Mouse (Mus musculus) ovary, postnatal 10 days (tissue): Measurements from ENCODE around the gene Rpl38.
A peak's percentile ranks its signal among the peaks of the same experiment; 100 is the strongest.

Source experiments
- DNase-seq: peaks from one replicate; pipeline ENCODE4 v3.0.0; 2022; ENCODE audit warnings: low spot score

Gene Rpl38

DNA sequence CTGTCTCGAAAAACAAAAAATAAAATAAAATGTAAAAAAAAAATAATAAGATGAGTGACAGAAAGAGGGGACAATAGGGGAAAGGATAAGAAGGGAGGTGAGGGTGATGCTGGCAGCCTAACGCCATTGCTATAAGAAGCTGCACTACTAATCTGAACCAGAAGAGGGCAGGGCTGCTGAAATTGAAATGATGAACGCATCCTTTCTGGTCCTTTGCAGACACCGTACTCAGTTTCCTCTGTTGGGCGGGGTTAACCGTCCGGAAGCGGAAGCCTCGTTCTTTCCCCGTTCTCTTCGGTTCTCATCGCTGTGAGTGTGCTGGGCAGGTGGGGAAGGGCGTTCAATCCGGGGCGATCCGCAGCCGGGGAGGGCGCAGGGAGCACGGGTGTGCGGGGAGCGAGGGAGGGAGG, at the start of gene Rpl38:
Gene Rpl38 (plus strand): TSS at position 224 of the 410 bp plus-strand sequence.
- peak; percentile 83 for DNase-seq

- no peak for DNase-seq
Observed at GRCm38 (mm10) chr11:114618697-114619417, 49.5 kb upstream of the Rpl38 start.

DNA sequence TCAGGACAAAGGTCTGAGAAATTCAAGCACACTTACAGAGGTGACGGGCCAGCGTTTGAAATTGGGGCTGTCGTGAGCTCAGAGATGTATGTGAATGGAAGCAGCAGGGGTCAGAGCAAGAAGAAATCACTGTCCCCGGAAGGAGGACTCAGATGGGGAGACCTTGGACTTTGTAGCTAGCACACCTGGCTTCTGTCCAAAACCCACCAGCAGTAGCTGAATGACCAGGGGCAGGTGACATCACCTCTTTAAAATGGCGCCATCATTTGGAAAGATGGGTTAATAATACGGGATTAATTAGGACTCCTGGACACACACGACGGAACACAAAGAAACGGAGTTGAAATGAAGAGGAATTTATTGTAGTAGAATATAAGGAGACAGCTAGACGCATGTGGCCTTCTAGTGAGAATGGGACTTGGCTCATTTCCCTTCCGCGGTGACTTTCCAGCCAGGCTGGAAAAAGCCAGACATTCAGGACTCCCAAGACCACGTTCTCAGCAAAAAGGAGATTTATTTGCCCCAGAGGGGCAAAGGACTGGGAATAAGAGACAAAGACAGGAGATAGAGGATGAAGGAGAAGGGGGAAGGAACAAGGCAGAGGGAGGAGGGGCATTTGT, 42.1 kb upstream of the Rpl38 start:
- no peak for DNase-seq

GRCm38 (mm10) chr11:114627036-114627435, 41.3 kb upstream of the Rpl38 start:
- DNase-seq, result no peak

DNA sequence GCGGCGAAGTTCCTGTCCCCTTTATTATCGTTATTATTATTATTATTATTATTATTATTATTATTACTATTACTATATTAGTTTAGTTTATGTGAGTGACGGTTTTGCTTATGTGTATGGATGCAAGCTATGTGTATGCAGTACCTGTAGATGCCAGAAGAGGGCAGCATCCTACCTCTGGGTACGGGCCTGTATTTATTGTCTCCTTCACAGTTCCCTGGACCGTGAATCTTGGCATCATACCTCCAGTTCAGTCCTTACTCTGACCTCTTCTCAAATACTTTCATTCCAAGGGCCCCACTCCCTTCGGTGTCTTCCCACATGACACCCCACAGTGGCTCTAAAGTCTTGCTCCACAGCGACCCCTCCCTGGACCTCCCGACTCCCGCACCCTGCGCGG, 40.3 kb upstream of the Rpl38 start:
- DNase-seq, result no peak

DNA sequence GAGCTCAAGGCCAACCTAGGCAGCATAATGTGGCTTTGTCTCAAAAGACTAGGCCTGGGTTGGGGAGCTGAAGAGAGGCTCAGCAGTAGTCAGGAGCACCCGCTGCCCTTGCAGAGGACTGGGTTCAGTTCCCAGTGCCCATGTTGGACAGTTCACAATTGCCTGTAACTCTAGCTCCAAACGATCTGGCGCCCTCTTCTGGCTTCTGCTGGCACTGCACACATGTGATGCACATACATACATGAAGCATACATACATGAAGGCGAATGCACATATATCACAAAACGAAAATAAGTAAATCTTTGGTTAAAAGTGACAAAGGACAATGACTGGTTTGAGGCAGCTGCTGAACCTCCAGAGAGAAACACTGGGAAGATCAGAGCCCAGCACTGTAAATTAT, 38.3 kb upstream of the Rpl38 start:
- no peak for DNase-seq

DNA sequence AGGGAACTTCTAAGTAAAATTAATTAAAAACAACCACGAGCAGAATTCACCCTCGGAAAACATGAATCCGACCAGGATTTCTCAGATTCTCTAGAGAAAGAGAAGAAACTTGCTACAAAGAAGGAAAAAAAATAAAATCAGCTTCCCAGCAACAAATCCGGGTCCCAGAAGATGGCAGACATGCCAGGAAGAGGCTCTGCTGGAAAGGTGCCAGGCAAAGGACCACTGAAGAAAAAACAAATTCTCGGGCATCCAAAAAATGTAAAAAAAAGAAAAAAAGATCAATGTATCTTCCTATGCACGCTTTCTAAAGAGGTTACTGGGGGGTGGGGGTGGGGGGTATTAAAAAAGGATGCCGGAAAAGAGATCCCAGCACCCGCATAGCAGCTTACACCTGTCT, 36.1 kb upstream of the Rpl38 start:
- no peak for DNase-seq

- peak; percentile 73 for DNase-seq
Observed at GRCm38 (mm10) chr11:114636292-114636691, 32.0 kb upstream of the Rpl38 start.

DNA sequence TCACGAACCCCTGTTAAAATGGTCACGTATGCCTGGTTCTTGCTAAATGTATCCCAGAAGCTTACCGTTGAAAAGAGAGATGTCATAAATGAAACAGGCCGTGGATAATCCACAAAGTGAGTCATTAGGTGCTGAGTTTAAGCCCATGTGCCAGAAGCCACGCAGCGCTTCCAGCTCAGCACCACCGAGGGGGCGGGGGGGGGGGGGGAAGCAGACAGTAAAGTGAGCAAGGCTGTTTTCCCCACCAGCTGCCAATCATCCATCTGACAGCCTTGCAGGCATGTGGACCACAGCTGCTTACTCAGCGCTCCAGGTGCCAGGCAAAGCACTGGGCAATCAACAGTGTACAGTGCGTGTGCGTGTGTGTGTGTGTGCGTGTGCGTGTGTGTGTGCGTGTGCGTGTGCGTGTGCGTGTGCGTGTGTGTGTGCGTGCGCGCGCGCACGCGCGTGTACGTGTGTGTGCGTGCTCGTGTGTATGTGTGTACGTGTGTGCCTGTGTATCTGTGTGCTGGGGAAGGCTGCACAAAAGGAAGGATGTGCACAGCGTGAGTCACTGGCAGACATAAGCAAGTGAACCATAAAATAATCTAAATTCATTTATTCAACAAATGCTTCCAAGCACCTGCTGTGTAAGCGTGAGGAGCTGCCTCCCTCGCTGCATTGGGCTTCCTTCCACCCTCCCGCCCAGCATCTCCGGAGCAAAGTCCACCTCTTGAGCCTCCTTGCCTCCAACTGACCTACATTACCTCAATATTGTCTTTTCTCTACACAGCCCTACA, 31.4 kb upstream of the Rpl38 start:
- DNase-seq, result no peak

GRCm38 (mm10) chr11:114638647-114639290, 29.6 kb upstream of the Rpl38 start:
- no peak for DNase-seq

- no peak for DNase-seq
Observed at GRCm38 (mm10) chr11:114639681-114640103, 28.6 kb upstream of the Rpl38 start.

GRCm38 (mm10) chr11:114640658-114641057, 27.7 kb upstream of the Rpl38 start:
- no peak for DNase-seq

DNA sequence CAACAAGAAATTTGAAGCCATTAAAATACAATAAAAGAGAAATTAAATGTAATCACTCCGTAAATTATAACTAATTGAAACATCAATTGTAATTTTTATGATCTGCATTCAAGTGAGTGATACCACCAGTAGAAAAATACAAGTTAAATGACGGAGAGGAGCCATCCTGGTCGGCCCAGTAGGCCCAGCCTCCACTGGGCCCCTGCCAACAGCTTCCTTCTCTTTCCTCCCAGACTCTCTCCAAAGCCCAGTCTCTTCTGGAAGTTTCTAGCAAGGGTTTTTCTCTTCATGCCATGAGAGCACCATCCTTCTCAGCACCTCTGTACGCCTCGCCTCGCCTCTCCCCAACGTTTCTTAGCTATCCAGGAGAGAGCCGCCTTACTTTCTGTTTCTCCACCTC, 27.2 kb upstream of the Rpl38 start:
- no peak for DNase-seq

DNA sequence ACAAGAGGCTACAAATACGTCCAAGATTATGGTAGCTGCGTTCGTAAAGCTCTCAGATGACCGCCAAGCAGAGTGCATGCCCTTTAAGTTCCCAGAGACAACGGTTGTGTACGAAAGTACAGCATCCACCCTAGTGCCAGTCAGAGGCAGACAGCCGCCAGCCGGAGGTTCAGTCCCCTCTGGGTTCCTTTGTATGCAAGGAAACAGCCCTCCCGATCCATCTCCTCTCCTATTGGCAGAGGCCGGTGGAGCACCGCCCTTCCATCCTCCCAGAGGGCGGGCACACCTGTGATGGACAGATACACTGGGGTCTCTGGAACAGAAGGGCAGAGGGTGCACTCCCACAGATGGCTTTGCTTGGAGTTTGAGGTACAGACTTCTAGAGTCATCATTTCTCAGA, 26.1 kb upstream of the Rpl38 start:
- no peak for DNase-seq

DNA sequence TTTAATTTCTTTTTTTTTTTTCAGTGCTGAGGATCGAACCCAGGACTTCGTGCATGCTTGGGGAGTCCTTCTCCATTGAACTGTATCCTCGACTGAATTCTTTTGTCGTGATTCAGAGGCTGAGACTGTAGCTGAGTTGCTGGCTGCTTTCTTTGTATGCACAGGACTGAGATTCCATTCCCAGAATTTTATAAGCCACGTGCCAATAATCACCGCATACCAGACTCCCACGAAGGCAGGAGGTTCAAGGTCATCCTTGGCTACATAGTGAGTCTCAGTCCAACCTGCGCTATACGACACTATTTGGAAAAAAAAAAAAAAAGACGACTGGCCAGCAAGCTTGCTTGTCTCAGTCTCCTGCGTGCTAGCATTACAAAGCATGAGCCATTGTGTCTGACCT, 25.4 kb upstream of the Rpl38 start:
- DNase-seq, result no peak

- no peak for DNase-seq
Observed at GRCm38 (mm10) chr11:114644122-114644521, 24.2 kb upstream of the Rpl38 start.

DNA sequence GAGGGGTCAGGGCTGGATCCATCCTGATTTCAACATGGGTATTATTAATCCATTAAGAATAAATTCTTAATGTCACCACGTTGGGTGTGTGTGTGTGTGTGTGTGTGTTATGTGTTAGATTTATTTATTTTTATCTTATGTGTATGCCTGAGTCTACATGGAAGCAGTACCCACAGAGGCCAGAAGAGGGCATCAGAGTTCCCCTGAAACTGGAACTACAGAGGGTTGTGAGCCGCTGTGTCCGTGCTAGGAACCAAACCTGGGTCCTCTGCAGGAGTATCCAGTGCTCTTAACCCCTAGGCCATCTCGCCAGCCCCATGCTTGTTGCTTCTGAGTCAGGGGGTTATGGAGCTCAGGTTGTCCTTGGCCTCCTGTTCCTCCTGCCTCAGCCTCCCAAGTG, 18.8 kb upstream of the Rpl38 start:
- DNase-seq, result no peak

GRCm38 (mm10) chr11:114652531-114652930, 15.8 kb upstream of the Rpl38 start:
- DNase-seq, result no peak

DNA sequence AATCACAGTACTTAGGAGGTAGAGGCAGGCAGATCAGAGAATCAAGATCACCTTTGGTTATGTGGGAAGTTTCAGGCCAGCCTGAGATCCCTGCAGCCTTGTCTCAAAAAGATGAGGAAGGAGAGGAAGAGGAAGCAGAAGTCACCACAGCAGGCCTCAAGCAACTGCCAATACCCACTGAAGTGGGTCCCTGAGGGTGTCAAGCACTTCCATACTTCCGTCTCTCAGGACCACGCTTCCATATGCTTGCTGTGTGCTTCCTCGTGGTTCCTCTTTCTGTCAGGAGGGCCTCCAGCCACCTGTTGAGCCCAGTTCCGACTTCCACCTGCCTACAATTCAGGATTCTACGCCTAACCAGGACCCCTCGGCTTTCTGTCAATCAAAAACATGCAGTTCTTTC, 14.7 kb upstream of the Rpl38 start:
- no peak for DNase-seq

DNA sequence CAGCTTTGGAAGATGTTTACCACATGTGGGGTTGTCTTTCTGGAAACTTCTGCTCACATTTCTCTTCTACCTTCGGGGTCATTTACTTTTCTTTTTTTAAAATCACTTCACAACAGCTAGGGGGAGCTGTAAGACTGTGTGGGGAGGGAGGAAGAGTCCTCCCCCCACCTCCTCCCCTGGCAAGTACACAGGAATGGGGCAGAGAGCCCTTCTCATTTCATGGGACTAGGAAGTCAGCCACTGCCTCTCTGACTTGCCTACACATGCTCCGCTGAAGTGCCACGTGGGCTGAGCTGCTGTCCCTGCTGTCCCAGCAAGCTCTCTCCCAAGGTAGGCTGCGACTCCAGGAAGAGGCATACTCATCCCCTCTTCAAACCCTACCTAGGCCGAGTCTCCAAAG, 13.8 kb upstream of the Rpl38 start:
- DNase-seq, result no peak

DNA sequence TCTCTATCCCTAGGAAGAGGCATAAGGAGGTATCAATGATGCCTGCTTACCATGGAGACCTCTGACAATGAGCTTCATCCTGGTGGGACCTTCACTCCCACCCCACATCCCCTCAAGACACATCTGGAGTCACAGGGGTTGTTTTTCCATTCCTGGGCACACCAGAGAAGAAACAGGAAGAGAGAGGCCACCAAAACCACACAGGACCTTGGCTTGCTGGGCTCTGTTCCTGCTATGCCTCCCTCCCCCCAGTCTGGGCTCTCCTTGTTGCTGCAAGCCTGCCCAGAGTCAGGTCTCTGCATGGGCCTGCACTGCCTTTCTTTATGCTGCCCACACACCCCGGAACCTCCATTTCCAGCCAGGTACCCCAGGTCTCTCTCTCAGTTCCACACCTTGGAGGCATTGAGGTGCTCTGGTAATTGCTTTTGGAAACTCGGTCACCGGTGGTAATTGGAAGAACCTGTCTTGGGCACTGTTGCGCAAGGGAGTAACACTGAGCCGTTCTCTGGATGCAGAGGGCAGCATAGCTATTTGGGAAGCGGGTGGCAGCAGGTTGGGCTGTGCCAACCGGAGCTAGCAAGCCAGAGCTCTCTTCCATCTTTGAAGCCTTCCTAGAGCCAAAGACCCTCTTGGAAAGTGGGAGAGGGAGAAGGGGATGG, 12.8 kb upstream of the Rpl38 start:
- DNase-seq, result no peak

DNA sequence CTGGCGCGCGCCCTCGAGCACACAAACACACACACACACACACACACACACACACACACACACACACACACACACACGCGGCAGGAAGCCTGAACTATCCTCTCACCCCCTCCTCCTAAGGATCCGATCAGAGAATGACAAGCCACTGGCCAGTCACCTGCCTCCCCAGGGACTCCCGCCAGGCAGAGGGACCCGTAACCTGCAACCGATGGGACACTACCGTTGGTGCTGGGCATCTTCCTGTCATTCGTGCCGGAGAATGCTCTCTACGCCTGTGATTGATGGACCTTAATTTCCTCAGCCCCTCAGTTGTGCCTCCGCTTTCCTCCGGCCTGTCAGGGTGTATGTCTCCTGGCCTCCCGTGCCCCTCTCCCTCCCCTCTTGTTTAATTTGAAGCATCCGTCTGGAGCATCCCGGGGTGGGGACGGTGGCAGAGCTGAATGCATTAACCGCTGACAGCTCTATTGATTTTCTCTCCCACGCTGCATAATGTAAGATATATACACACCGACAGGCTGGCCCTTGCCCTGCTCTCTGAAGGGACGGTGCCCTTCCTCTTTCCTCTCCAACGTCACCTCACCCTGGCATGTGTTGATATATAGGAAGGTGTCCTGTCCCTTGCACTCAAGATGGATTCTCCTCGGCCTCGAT, 11.2 kb upstream of the Rpl38 start:
- DNase-seq, result no peak
